Mouse (Mus musculus): Measurements from ENCODE around the gene Slc16a5. TPM values are rescaled to one million over a fixed set of nuclear protein-coding genes. Genes with fewer than 3 reads are reported as not detected.
"Not testable (repeated sequence)": the region's sequence is repeated elsewhere in the genome, so short reads cannot be mapped to it uniquely, and the experiment has no call there.

Slc16a5 gene
- polyA plus RNA-seq, 1 experiment from 2014 or later = 31.5 TPM

GRCm38 (mm10) chr11:115488551-115489104 is 26.4 kb downstream of the Slc16a5 start:
- no peak overlapping the region for H3K4me3 ChIP-seq (ENCODE audit: low read length)
- no peak overlapping the region for H3K9ac ChIP-seq (replicated peaks; ENCODE audit: low read length)
- H3K36me3 ChIP-seq (ENCODE audit: insufficient read depth, low read length) = peaks cover 4% of the 10 kb centered on the region; the same call in 1 of the 2 replicates
- H3K9me3 ChIP-seq (ENCODE audit: low read length) = no peaks in the 10 kb centered on the region
- no peak for ATAC-seq (ENCODE audit: low FRiP score, low TSS enrichment)
- H3K4me1 ChIP-seq (ENCODE audit: insufficient read depth, low read length) = peaks cover 17% of the 10 kb centered on the region
- no peaks in the 10 kb centered on the region for H3K27me3 ChIP-seq (ENCODE audit: insufficient read depth, low read length)
- H3K4me2 ChIP-seq (replicated peaks; ENCODE audit: low read depth, low read length) = no peak overlapping the region
- WGBS = 87% methylated on average over 19 of the region's 19 CpGs
- no peak overlapping the region for H3K27ac ChIP-seq (ENCODE audit: low read length)

DNA sequence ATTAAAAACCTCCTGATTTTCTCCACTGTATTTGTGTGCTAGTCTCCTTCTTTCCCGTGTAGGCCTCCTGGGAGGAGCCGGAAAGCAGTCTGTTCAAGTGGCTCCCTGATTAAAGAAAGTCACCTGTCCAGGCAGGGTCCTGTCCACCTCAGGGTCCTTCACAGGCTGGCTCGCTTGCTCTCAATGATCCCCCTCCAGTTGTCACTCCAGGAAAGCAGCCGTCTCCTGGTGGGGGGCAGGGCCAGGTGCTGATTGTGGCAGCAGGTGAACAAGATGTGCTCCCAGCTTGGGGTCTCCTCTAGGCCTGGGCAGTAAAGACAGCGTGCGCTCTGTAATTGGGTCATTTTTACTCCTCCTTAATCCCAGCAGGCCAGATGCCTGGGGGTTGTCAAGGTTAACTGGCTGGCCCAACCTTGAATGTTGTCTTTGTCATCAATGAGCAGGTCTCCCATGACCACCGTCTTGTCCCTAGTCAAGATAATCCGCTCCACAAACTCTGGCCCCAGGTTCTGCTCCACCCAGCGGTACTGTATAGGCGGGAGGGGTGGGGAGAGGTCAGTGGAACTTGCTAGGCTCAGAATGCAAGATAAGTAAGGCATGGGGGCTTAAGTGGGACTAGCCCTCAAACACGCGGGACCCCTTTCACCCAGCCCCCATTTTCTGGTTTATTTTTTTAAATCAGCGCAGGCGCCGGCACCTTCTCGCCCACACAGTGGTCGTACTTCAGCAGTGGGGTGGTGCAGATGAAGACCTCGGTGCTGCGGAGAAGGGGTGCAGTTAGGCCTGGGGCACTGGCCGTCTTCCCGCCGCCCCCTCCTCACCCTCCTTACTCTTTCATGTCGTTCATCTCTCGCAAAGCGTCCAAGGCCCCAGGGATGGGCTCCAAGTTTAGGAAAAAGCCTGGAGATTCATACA is 28.4 kb downstream of the Slc16a5 start:
- Histone ChIP-seq H3K36me3 (ENCODE audit: insufficient read depth, low read length) (peaks cover 4% of the 10 kb centered on the region; the same call in 1 of the 2 replicates), H3K4me3 (ENCODE audit: low read length) (peak overlapping the region; percentile 77), H3K9me3 (ENCODE audit: low read length) (no peaks in the 10 kb centered on the region), H3K4me1 (ENCODE audit: insufficient read depth, low read length) (peaks cover 13% of the 10 kb centered on the region), H3K27ac (ENCODE audit: low read length) (peak overlapping the region; percentile 82; the same call in 1 of the 2 replicates), H3K27me3 (ENCODE audit: insufficient read depth, low read length) (no peaks in the 10 kb centered on the region), H3K4me2 (replicated peaks; ENCODE audit: low read depth, low read length) (peak overlapping the region; percentile 88), H3K9ac (replicated peaks; ENCODE audit: low read length) (peak overlapping the region; percentile 75)
- 23% methylated on average over 25 of the region's 25 CpGs for WGBS
- ATAC-seq (ENCODE audit: low FRiP score, low TSS enrichment) = peak; percentile 32; the same call in 1 of the 2 replicates

GRCm38 (mm10) chr11:115491356-115492083 is 29.2 kb downstream of the Slc16a5 start, which contains the start of gene Nt5c:
TSS of gene Nt5c (minus strand) at chr11:115491862.
- H3K9me3 ChIP-seq (ENCODE audit: low read length) = no peaks in the 10 kb centered on the region
- H3K4me3 ChIP-seq (ENCODE audit: low read length) = peak within 1 kb of the TSS; percentile 77
- peak within 1 kb of the TSS; percentile 82 for H3K27ac ChIP-seq (ENCODE audit: low read length)
- WGBS = 0% methylated on average over 43 of the region's 43 CpGs
- peak within 1 kb of the TSS; percentile 88 for H3K4me2 ChIP-seq (replicated peaks; ENCODE audit: low read depth, low read length)
- H3K4me1 ChIP-seq (ENCODE audit: insufficient read depth, low read length) = peaks cover 13% of the 10 kb centered on the region
- peak within 1 kb of the TSS; percentile 75 for H3K9ac ChIP-seq (replicated peaks; ENCODE audit: low read length)
- H3K27me3 ChIP-seq (ENCODE audit: insufficient read depth, low read length) = no peaks in the 10 kb centered on the region
- peaks cover 4% of the 10 kb centered on the region; the same call in 1 of the 2 replicates for H3K36me3 ChIP-seq (ENCODE audit: insufficient read depth, low read length)
- peak; percentile 92 for ATAC-seq (ENCODE audit: low FRiP score, low TSS enrichment)

DNA sequence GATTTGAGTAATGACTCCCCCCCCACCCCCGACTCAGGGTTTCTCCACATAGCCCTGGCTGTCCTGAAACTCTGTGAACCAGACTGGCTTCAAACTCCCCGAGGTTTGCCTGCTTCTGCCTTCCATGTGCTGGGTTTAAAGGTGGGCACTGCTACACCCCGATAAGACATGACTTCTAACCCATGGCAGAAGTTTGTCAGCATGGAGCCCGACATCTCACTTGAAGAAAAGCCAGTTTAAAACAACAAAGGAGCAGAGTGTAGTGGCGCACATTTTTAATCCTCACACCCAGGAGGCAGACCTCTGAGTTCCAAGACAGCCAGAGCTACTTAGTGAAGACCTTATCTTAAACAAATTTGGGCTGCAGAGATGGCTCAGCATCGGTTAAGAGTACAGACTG is 30.1 kb downstream of the Slc16a5 start:
- peaks cover 13% of the 10 kb centered on the region for H3K4me1 ChIP-seq (ENCODE audit: insufficient read depth, low read length)
- peak overlapping the region; percentile 77 for H3K4me3 ChIP-seq (ENCODE audit: low read length)
- WGBS = 36% methylated on average over 6 of the region's 6 CpGs
- no peak overlapping the region for H3K27ac ChIP-seq (ENCODE audit: low read length)
- no peaks in the 10 kb centered on the region for H3K27me3 ChIP-seq (ENCODE audit: insufficient read depth, low read length)
- peaks cover 12% of the 10 kb centered on the region for H3K36me3 ChIP-seq (ENCODE audit: insufficient read depth, low read length)
- H3K9me3 ChIP-seq (ENCODE audit: low read length) = no peaks in the 10 kb centered on the region
- H3K4me2 ChIP-seq (replicated peaks; ENCODE audit: low read depth, low read length) = peak overlapping the region; percentile 88
- ATAC-seq (ENCODE audit: low FRiP score, low TSS enrichment) = no peak
- peak overlapping the region; percentile 75 for H3K9ac ChIP-seq (replicated peaks; ENCODE audit: low read length)

GRCm38 (mm10) chr11:115496559-115496958 is 34.3 kb downstream of the Slc16a5 start:
- not testable (repeated sequence) for H3K27ac ChIP-seq (ENCODE audit: low read length); H3K9me3 ChIP-seq (ENCODE audit: low read length); H3K4me3 ChIP-seq (ENCODE audit: low read length); H3K9ac ChIP-seq (replicated peaks; ENCODE audit: low read length); ATAC-seq (ENCODE audit: low FRiP score, low TSS enrichment); H3K27me3 ChIP-seq (ENCODE audit: insufficient read depth, low read length); H3K4me2 ChIP-seq (replicated peaks; ENCODE audit: low read depth, low read length); H3K4me1 ChIP-seq (ENCODE audit: insufficient read depth, low read length)
- WGBS = 91% methylated on average over 9 of the region's 9 CpGs
- peaks cover 43% of the 10 kb centered on the region for H3K36me3 ChIP-seq (ENCODE audit: insufficient read depth, low read length)

- Histone ChIP-seq H3K36me3 (ENCODE audit: insufficient read depth, low read length) (peaks cover 45% of the 10 kb centered on the region), H3K4me3 (ENCODE audit: low read length) (no peak overlapping the region), H3K27ac (ENCODE audit: low read length) (no peak overlapping the region), H3K9ac (replicated peaks; ENCODE audit: low read length) (no peak overlapping the region), H3K27me3 (ENCODE audit: insufficient read depth, low read length) (no peaks in the 10 kb centered on the region), H3K4me1 (ENCODE audit: insufficient read depth, low read length) (no peaks in the 10 kb centered on the region), H3K9me3 (ENCODE audit: low read length) (no peaks in the 10 kb centered on the region), H3K4me2 (replicated peaks; ENCODE audit: low read depth, low read length) (no peak overlapping the region)
- 94% methylated on average over 6 of the region's 6 CpGs for WGBS
- no peak for ATAC-seq (ENCODE audit: low FRiP score, low TSS enrichment)
These were observed 40.4 kb downstream of the Slc16a5 start for GRCm38 (mm10) chr11:115502636-115503035.

- no peak overlapping the region for H3K27ac ChIP-seq (ENCODE audit: low read length)
- peaks cover 11% of the 10 kb centered on the region for H3K36me3 ChIP-seq (ENCODE audit: insufficient read depth, low read length)
- no peak for ATAC-seq (ENCODE audit: low FRiP score, low TSS enrichment)
- no peaks in the 10 kb centered on the region for H3K27me3 ChIP-seq (ENCODE audit: insufficient read depth, low read length)
- H3K4me1 ChIP-seq (ENCODE audit: insufficient read depth, low read length) = peaks cover 24% of the 10 kb centered on the region
- WGBS = 73% methylated on average over 3 of the region's 3 CpGs
- H3K9me3 ChIP-seq (ENCODE audit: low read length) = no peaks in the 10 kb centered on the region
- H3K4me2 ChIP-seq (replicated peaks; ENCODE audit: low read depth, low read length) = no peak overlapping the region
- no peak overlapping the region for H3K9ac ChIP-seq (replicated peaks; ENCODE audit: low read length)
- H3K4me3 ChIP-seq (ENCODE audit: low read length) = no peak overlapping the region
These were observed 44.3 kb downstream of the Slc16a5 start for GRCm38 (mm10) chr11:115506586-115506985.

- Histone ChIP-seq H3K27ac (ENCODE audit: low read length) (no peak overlapping the region), H3K9ac (replicated peaks; ENCODE audit: low read length) (no peak overlapping the region), H3K9me3 (ENCODE audit: low read length) (no peaks in the 10 kb centered on the region), H3K27me3 (ENCODE audit: insufficient read depth, low read length) (no peaks in the 10 kb centered on the region), H3K4me1 (ENCODE audit: insufficient read depth, low read length) (peaks cover 35% of the 10 kb centered on the region), H3K4me2 (replicated peaks; ENCODE audit: low read depth, low read length) (no peak overlapping the region), H3K36me3 (ENCODE audit: insufficient read depth, low read length) (no peaks in the 10 kb centered on the region; the same call in 1 of the 2 replicates), H3K4me3 (ENCODE audit: low read length) (no peak overlapping the region)
- no peak for ATAC-seq (ENCODE audit: low FRiP score, low TSS enrichment)
- 89% methylated on average over 2 of the region's 2 CpGs for WGBS
These were observed 45.8 kb downstream of the Slc16a5 start for GRCm38 (mm10) chr11:115508061-115508460.

GRCm38 (mm10) chr11:115509773-115510506 is 47.7 kb downstream of the Slc16a5 start:
- 37% methylated on average over 6 of the region's 6 CpGs for WGBS

More at GRCm38 (mm10) chr11:115509773-115510506, 47.7 kb downstream of the Slc16a5 start:
- Histone ChIP-seq H3K27ac (ENCODE audit: low read length) (peak overlapping the region; percentile 69), H3K4me1 (ENCODE audit: insufficient read depth, low read length) (peaks cover 37% of the 10 kb centered on the region), H3K9me3 (ENCODE audit: low read length) (no peaks in the 10 kb centered on the region), H3K4me3 (ENCODE audit: low read length) (0 out of 2 replicates have a peak overlapping the region, but pooled peaks have one; percentile 0), H3K4me2 (replicated peaks; ENCODE audit: low read depth, low read length) (peak overlapping the region; percentile 23; the same call in 1 of the 2 replicates), H3K27me3 (ENCODE audit: insufficient read depth, low read length) (no peaks in the 10 kb centered on the region), H3K36me3 (ENCODE audit: insufficient read depth, low read length) (no peaks in the 10 kb centered on the region), H3K9ac (replicated peaks; ENCODE audit: low read length) (peak overlapping the region; percentile 98)
- ATAC-seq (ENCODE audit: low FRiP score, low TSS enrichment) = no peak

Measured in kidney, embryonic 16.5 days (tissue).